Mouse (Mus musculus) heart, adult 2 months (tissue): ENCODE results near the gene Homer2.

Experiments used
- EP300 ChIP-seq: fragments of 200-500 bp; IDR thresholded peaks from 2 replicates; pipeline ENCODE4 v1.6.1; 2011; ENCODE audit warnings: low read depth, low read length, control low read depth; ENCODE audit not compliant: insufficient read depth
- POLR2A ChIP-seq: fragments of 200-500 bp; IDR thresholded peaks from 2 replicates; pipeline ENCODE4 v1.6.1; 2011; ENCODE audit warnings: mild to moderate bottlenecking, low read depth, low read length, control low read depth; ENCODE audit not compliant: insufficient read depth

- no peak for TF ChIP-seq POLR2A
- 0 out of 2 replicates have a peak, but pooled peaks have one; percentile 20 for TF ChIP-seq EP300
Measured at GRCm38 (mm10) chr7:81644551-81645235, 62.6 kb downstream of the Homer2 start.
